Mouse (Mus musculus) myocyte (in vitro differentiated cells): ENCODE measurements at regions not wholly inside any gene's neighbourhood (a gene's known extent, or its start where the extent isn't known, plus 50 kb on each side); places are given as distances from the start of the nearest gene placed in this dataset.

Source experiments
- CEBPB ChIP-seq: IDR thresholded peaks from 2 replicates; pipeline ENCODE4 v1.6.1; 2011; ENCODE audit warnings: mild to moderate bottlenecking, moderate library complexity; ENCODE audit not compliant: poor library complexity, insufficient read depth, severe bottlenecking
- E2F4 ChIP-seq: IDR thresholded peaks from one replicate; pipeline ENCODE4 v1.6.1; 2011; ENCODE audit warnings: mild to moderate bottlenecking, control low read depth, moderate library complexity; ENCODE audit not compliant: insufficient read depth
- MAX ChIP-seq: IDR thresholded peaks from one replicate; pipeline ENCODE4 v1.6.1; 2011; ENCODE audit warnings: low read depth, mild to moderate bottlenecking, control low read depth
- MYOD1 ChIP-seq, 3 experiments: IDR thresholded peaks; one replicate each; pipeline ENCODE4 v1.6.1; 2011; ENCODE audit warnings: control low read depth in 2 of 3, low read depth in 2 of 3, mild to moderate bottlenecking in 2 of 3, moderate library complexity in 1 of 3; ENCODE audit not compliant: insufficient read length in 2 of 3, control insufficient read depth in 1 of 3
- POLR2A ChIP-seq: IDR thresholded peaks from one replicate; pipeline ENCODE4 v1.6.1; 2011; ENCODE audit warnings: low read depth, mild to moderate bottlenecking, control low read depth, moderate library complexity; ENCODE audit not compliant: insufficient read length
- POLR2AphosphoS2 ChIP-seq: IDR thresholded peaks from one replicate; pipeline ENCODE4 v1.6.1; 2011; ENCODE audit warnings: low read depth, control low read depth; ENCODE audit not compliant: insufficient read length
- SRF ChIP-seq: IDR thresholded peaks from one replicate; pipeline ENCODE4 v1.6.1; 2011; ENCODE audit warnings: low read depth; ENCODE audit not compliant: control insufficient read depth, insufficient read length
- TCF12 ChIP-seq: IDR thresholded peaks from one replicate; pipeline ENCODE4 v1.6.1; 2011; ENCODE audit warnings: mild to moderate bottlenecking, control low read depth; ENCODE audit not compliant: poor library complexity, insufficient read depth, severe bottlenecking
- USF1 ChIP-seq: IDR thresholded peaks from one replicate; pipeline ENCODE4 v1.6.1; 2011; ENCODE audit warnings: low read depth, mild to moderate bottlenecking, control low read depth, moderate library complexity

DNA sequence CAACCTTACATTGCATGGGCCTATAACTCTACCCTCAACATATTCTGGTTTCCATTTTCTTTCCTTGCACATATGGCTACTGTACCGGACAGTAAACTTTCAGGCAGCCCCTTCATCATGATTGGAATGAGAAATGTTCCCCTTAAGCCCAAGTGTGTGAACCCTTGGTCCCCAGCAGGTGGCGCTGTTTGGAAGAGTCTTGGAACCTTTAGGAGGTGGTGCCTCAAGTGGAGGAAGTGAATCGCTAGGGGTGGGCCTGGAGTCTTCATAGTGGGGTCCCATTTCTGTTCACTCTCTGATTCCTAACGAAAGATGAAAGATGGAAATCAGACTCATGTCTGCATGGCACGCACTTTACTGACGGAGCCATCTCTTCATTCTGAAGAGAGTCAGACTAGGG, 91.8 kb downstream of the Bms1 start:
- TF ChIP-seq POLR2A = no peak
- no peak for TF ChIP-seq E2F4
- no peak for TF ChIP-seq MAX
- TF ChIP-seq USF1 = no peak
- TF ChIP-seq POLR2AphosphoS2 = no peak
- TF ChIP-seq MYOD1 (IDR thresholded peaks at IDR 0.05; ENCODE audit: control insufficient read depth in 1 of 3, insufficient read length in 2 of 3, low read depth in 2 of 3) = no peak
- no peak for TF ChIP-seq SRF
- no peak for TF ChIP-seq TCF12
- no peak for TF ChIP-seq CEBPB
